In the genomic region with DNA sequence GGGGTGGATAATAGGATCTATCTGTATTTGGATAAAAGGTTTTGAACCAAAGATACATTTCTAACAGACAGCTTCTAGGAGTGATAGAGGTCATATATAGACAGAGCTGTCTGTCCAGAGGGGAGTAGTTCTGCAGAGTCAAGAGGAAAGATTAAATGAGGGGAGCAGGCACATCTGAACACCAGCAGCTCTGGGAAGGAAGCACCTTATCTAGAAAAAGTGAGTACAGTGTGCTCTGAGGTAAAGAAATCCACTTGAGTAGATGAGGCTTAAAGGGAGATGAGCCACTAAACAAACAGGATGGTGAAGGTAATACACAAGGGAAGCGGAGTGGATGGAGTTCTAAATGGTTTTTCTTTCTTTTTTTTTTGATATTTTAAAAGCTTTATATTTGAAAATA, we compare ENCODE assay signal across 29 mouse cellular contexts. TPM values are rescaled to one million over a fixed set of nuclear protein-coding genes. Genes with fewer than 3 reads are reported as not detected.
"Had no signal": no experiment of that assay in that cellular context is flagged by ENCODE, and none has a peak within 500 bp of the region (broad histone marks: within the 10 kb centered on the region; RNA-seq: fewer than 3 reads in every experiment).

No protein-coding gene starts in this region.

- H3K27ac ChIP-seq: intestine, embryonic 15.5 days; kidney, embryonic 15.5 days; limb, embryonic 10.5 days; limb, embryonic 13.5 days had no signal

- ATAC-seq: intestine, embryonic 15.5 days; lung, postnatal 0 days had no signal

- H3K4me3 ChIP-seq: intestine, embryonic 15.5 days; kidney, embryonic 15.5 days; limb, embryonic 10.5 days; limb, embryonic 13.5 days; megakaryocyte, embryonic 14.5 days had no signal

- DNase-seq: kidney, adult 11 months; kidney, adult 8-10 months; kidney, postnatal 10 days; kidney, postnatal 4 days; lung, embryonic 14.5 days; lung, postnatal 36 days; midbrain, embryonic 14.5 days; thymus, adult 18-20 months; thymus, postnatal 36 days had no signal

- H3K4me2 ChIP-seq: intestine, embryonic 15.5 days; kidney, embryonic 15.5 days; limb, embryonic 13.5 days; lung, embryonic 14.5 days; midbrain, embryonic 11.5 days had no signal

- H3K9ac ChIP-seq: intestine, embryonic 15.5 days; kidney, embryonic 15.5 days; limb, embryonic 13.5 days; lung, embryonic 14.5 days had no signal

- H3K27me3 ChIP-seq: intestine, embryonic 15.5 days; kidney, embryonic 15.5 days; limb, embryonic 13.5 days; megakaryocyte, embryonic 14.5 days had no signal

- H3K9me3 ChIP-seq: intestine, embryonic 15.5 days; kidney, embryonic 15.5 days; limb, embryonic 10.5 days; limb, embryonic 13.5 days; megakaryocyte, embryonic 14.5 days had no signal

RNA-seq across cellular contexts. Expression of a gene that starts 20.5 kb away (rescaled TPM):
- total RNA-seq: layer of hippocampus, adult 18-20 months; midbrain, postnatal 0 days had no signal
- polyA plus RNA-seq: midbrain, embryonic 11.5 days; midbrain, embryonic 14.5 days had no signal

RNA-seq across cellular contexts. Expression of a gene that starts 53.3 kb away (rescaled TPM):
- total RNA-seq: layer of hippocampus, adult 18-20 months; layer of hippocampus, postnatal 14 days; left cerebral cortex, adult 8-10 months; left cerebral cortex, postnatal 25 days; liver, adult 2 months; midbrain, postnatal 0 days had no signal
- polyA plus RNA-seq: intestine, embryonic 15.5 days; kidney, embryonic 15.5 days; limb, embryonic 10.5 days; limb, embryonic 13.5 days; liver, adult 2 months; lung, embryonic 14.5 days; lung, postnatal 0 days; midbrain, embryonic 11.5 days; midbrain, embryonic 14.5 days; midbrain, postnatal 0 days; neural tube, embryonic 11.5 days; neural tube, embryonic 14.5 days; small intestine, adult 2 months; spleen, adult 2 months; stomach, embryonic 16.5 days; testis, adult 2 months; urinary bladder, adult 2 months had no signal
